30 mouse cellular contexts compared by ENCODE assay signal in genomic region chr17:25290411-25290810, GRCm38 (mm10). TPM values are rescaled to one million over a fixed set of nuclear protein-coding genes. Genes with fewer than 3 reads are reported as not detected.
A peak's percentile ranks its signal among the peaks of the same experiment; 100 is the strongest.
DNase-seq lines count a peak whose midpoint lies in the region; ATAC-seq and TF ChIP-seq lines count a peak whose summit lies in the region.
"Had no signal": no experiment of that assay in that cellular context is flagged by ENCODE, and none has a peak within 500 bp of the region (broad histone marks: within the 10 kb centered on the region; RNA-seq: fewer than 3 reads in every experiment).

No protein-coding gene starts in this region.

- TF ChIP-seq CTCF in MEL (IDR thresholded peaks at IDR 0.05 in 2 of 3, conservative IDR thresholded peaks at IDR 0.05 in 1 of 3; ENCODE audit: control insufficient read depth in 1 of 3, insufficient read depth in 1 of 3, low read depth in 2 of 3, low read length in 3 of 3, poor library complexity in 1 of 3, severe bottlenecking in 1 of 3) = peak in 2 of 3 experiments; percentile 39 to 43; a peak in 5 of 6 replicates
- peak; percentile 29; the same call in 1 of the 2 replicates for TF ChIP-seq CTCF in stomach, postnatal 0 days (IDR thresholded peaks at IDR 0.05; ENCODE audit: low read depth)

- no peaks in the 10 kb centered on the region for H3K27me3 ChIP-seq in liver, embryonic 11.5 days (replicated peaks; ENCODE audit: control insufficient read depth, insufficient read depth, low read length)
- H3K27me3 ChIP-seq in liver, embryonic 12.5 days (replicated peaks) = peaks cover 9% of the 10 kb centered on the region
- no peaks in the 10 kb centered on the region for H3K27me3 ChIP-seq in MEL (ENCODE audit: control insufficient read depth in 1 of 2, insufficient read depth in 2 of 2, low read length in 2 of 2)
- no peaks in the 10 kb centered on the region for H3K27me3 ChIP-seq in stomach, postnatal 0 days (ENCODE audit: control insufficient read depth, insufficient read depth, low read length)
- H3K27me3 ChIP-seq: heart, embryonic 15.5 days; hindbrain, embryonic 15.5 days; intestine, embryonic 15.5 days had no signal

- 32% methylated on average over 4 of the region's 4 CpGs for WGBS in liver, embryonic 11.5 days
- 24% methylated on average over 4 of the region's 4 CpGs for WGBS in liver, embryonic 12.5 days (ENCODE audit: insufficient replicate concordance)
- 21% methylated on average over 4 of the region's 4 CpGs for whole genome bisulfite sequencing in stomach, postnatal 0 days

- H3K4me1 ChIP-seq in liver, embryonic 11.5 days (replicated peaks; ENCODE audit: control insufficient read depth, insufficient read depth, low read length) = no peaks in the 10 kb centered on the region
- no peaks in the 10 kb centered on the region for H3K4me1 ChIP-seq in liver, embryonic 12.5 days
- H3K4me1 ChIP-seq in MEL (ENCODE audit: control insufficient read depth in 1 of 2, insufficient read depth in 2 of 2, low read length in 2 of 2) = peaks cover 16 to 17% of the 10 kb centered on the region in 2 experiments
- H3K4me1 ChIP-seq in stomach, postnatal 0 days (replicated peaks; ENCODE audit: control insufficient read depth, insufficient read depth) = no peaks in the 10 kb centered on the region
- H3K4me1 ChIP-seq: heart, embryonic 15.5 days; hindbrain, embryonic 15.5 days; intestine, embryonic 15.5 days; limb, embryonic 12.5 days had no signal

- ATAC-seq in liver, embryonic 11.5 days (replicated peaks; ENCODE audit: low FRiP score) = no peak
- no peak for ATAC-seq in liver, embryonic 12.5 days
- ATAC-seq in stomach, postnatal 0 days (ENCODE audit: low FRiP score, low TSS enrichment) = peak; percentile 38; the same call in 1 of the 2 replicates
- ATAC-seq: CD4-positive, CD25-positive, alpha-beta regulatory T cell, adult 4 months; forebrain, postnatal 0 days; intestine, embryonic 15.5 days had no signal

- DNase-seq in heart, adult 11 months = peak; percentile 86
- no peak for DNase-seq in heart, postnatal 36 days
- DNase-seq in liver, embryonic 11.5 days (ENCODE audit: low spot score) = no peak
- DNase-seq in MEL (ENCODE audit: low read depth, low spot score) = no peak
- DNase-seq in stomach, postnatal 0 days (ENCODE audit: low spot score) = no peak
- no peak for DNase-seq in left cerebral cortex, adult 18-20 months (ENCODE audit: low spot score in 2 of 2)
- DNase-seq: adrenal gland, postnatal 10 days; cerebellum, adult 18-20 months; cerebellum, postnatal 14 days; embryo, embryonic 11 days; forebrain, postnatal 0 days; heart, postnatal 4 days; midbrain, embryonic 14.5 days had no signal

- no peak overlapping the region for H3K27ac ChIP-seq in liver, embryonic 11.5 days (ENCODE audit: low read depth, low read length)
- no peak overlapping the region for H3K27ac ChIP-seq in liver, embryonic 12.5 days
- H3K27ac ChIP-seq in MEL (ENCODE audit: control insufficient read depth, low read depth, low read length) = no peak overlapping the region
- H3K27ac ChIP-seq in stomach, postnatal 0 days (replicated peaks) = no peak overlapping the region
- H3K27ac ChIP-seq: heart, embryonic 15.5 days; hindbrain, embryonic 15.5 days; intestine, embryonic 15.5 days; limb, embryonic 12.5 days had no signal

- no peak overlapping the region for H3K4me2 ChIP-seq in liver, embryonic 11.5 days
- H3K4me2 ChIP-seq in liver, embryonic 12.5 days = no peak overlapping the region
- H3K4me2 ChIP-seq in stomach, postnatal 0 days (replicated peaks; ENCODE audit: low read depth) = no peak overlapping the region
- H3K4me2 ChIP-seq: heart, embryonic 15.5 days; hindbrain, embryonic 15.5 days; intestine, embryonic 15.5 days; limb, embryonic 12.5 days had no signal

- H3K9ac ChIP-seq in liver, embryonic 11.5 days (ENCODE audit: low read depth, low read length) = 0 out of 2 replicates have a peak overlapping the region, but pooled peaks have one; percentile 18
- no peak overlapping the region for H3K9ac ChIP-seq in liver, embryonic 12.5 days
- no peak overlapping the region for H3K9ac ChIP-seq in MEL (ENCODE audit: control insufficient read depth, low read depth, low read length, poor library complexity, severe bottlenecking)
- H3K9ac ChIP-seq in stomach, postnatal 0 days (ENCODE audit: low read length) = no peak overlapping the region
- H3K9ac ChIP-seq: forebrain, postnatal 0 days; heart, embryonic 15.5 days; hindbrain, embryonic 15.5 days; intestine, embryonic 15.5 days; limb, embryonic 12.5 days had no signal

- TF ChIP-seq POLR2A in MEL (IDR thresholded peaks at IDR 0.05; ENCODE audit: control insufficient read depth in 1 of 2, insufficient read depth in 1 of 2, low read depth in 1 of 2, low read length in 2 of 2, poor library complexity in 1 of 2) = no peak

- H3K79me2 ChIP-seq in MEL (ENCODE audit: control insufficient read depth, insufficient read depth, low read length, poor library complexity) = no peaks in the 10 kb centered on the region

- H3K9me3 ChIP-seq in liver, embryonic 11.5 days (ENCODE audit: control insufficient read depth, low read length) = no peaks in the 10 kb centered on the region
- H3K9me3 ChIP-seq in liver, embryonic 12.5 days (replicated peaks) = no peaks in the 10 kb centered on the region
- no peaks in the 10 kb centered on the region for H3K9me3 ChIP-seq in MEL (replicated peaks; ENCODE audit: insufficient read depth, low read length)
- no peaks in the 10 kb centered on the region for H3K9me3 ChIP-seq in stomach, postnatal 0 days (ENCODE audit: control insufficient read depth, low read length)
- H3K9me3 ChIP-seq: G1E; heart, embryonic 15.5 days; hindbrain, embryonic 15.5 days; intestine, embryonic 15.5 days; limb, embryonic 12.5 days had no signal

- H3K4me3 ChIP-seq in liver, embryonic 11.5 days (ENCODE audit: low read depth, low read length) = no peak overlapping the region
- no peak overlapping the region for H3K4me3 ChIP-seq in liver, embryonic 12.5 days
- no peak overlapping the region for H3K4me3 ChIP-seq in MEL (ENCODE audit: control insufficient read depth in 1 of 2, insufficient read depth in 1 of 2, low read depth in 2 of 2, low read length in 2 of 2)
- H3K4me3 ChIP-seq in stomach, postnatal 0 days (ENCODE audit: low read depth, low read length) = no peak overlapping the region
- H3K4me3 ChIP-seq: heart, embryonic 15.5 days; hindbrain, embryonic 15.5 days; intestine, embryonic 15.5 days; limb, embryonic 12.5 days had no signal

- peak; percentile 29 for TF ChIP-seq RAD21 in MEL (IDR thresholded peaks at IDR 0.05; ENCODE audit: low read depth, low read length)

- H3K36me3 ChIP-seq in liver, embryonic 11.5 days (ENCODE audit: control insufficient read depth, insufficient read depth, low read length) = no peaks in the 10 kb centered on the region
- H3K36me3 ChIP-seq in liver, embryonic 12.5 days = no peaks in the 10 kb centered on the region
- peaks cover 0 to 18% of the 10 kb centered on the region in 2 experiments; a peak in 2 of 4 replicates for H3K36me3 ChIP-seq in MEL (ENCODE audit: control insufficient read depth in 1 of 2, insufficient read depth in 2 of 2, low read length in 2 of 2)
- H3K36me3 ChIP-seq in stomach, postnatal 0 days (ENCODE audit: control insufficient read depth, insufficient read depth, low read length) = no peaks in the 10 kb centered on the region
- H3K36me3 ChIP-seq: G1E; heart, embryonic 15.5 days; hindbrain, embryonic 15.5 days; intestine, embryonic 15.5 days; limb, embryonic 12.5 days had no signal

- TF ChIP-seq EP300 in MEL (IDR thresholded peaks at IDR 0.05; ENCODE audit: low read depth in 1 of 2, low read length in 2 of 2) = no peak
- no peak for TF ChIP-seq EP300 in stomach, postnatal 0 days (optimal IDR thresholded peaks at IDR 0.05)

- intact Hi-C loops in heart, postnatal 36 days (cut with DNase I) = no loop called here

RNA-seq across cellular contexts. Expression of gene Prss34, which starts 7.8 kb away (rescaled TPM):
- under 1 TPM; 0.22 to 0.25 TPM for total RNA-seq in heart, postnatal 36 days (2021)
- not detected in 2 replicates for polyA plus RNA-seq in liver, embryonic 11.5 days (2014; fragmentation: Nextera tagmentation; extraction: Ambion mirVana)
- polyA plus RNA-seq in liver, embryonic 12.5 days (2016; fragmentation: Nextera tagmentation; extraction: Ambion mirVana) = not detected in 2 replicates
- total RNA-seq in MEL (2012; rRNA removed) = not detected in 2 replicates
- not detected for polyA plus RNA-seq in MEL (2012; ENCODE audit: insufficient read depth in 1 of 2, insufficient read length in 2 of 2, low read depth in 1 of 2, low replicate concordance in 2 of 2, missing spikeins in 1 of 2)
- polyA plus RNA-seq in stomach, postnatal 0 days (2015; fragmentation: Nextera tagmentation; extraction: Ambion mirVana) = 0.50 and 0.52 TPM in 2 replicates
- not detected for total RNA-seq in left cerebral cortex, adult 18-20 months (2021)
- total RNA-seq: forebrain, postnatal 0 days; G1E; layer of hippocampus, adult 18-20 months; layer of hippocampus, postnatal 25 days; left cerebral cortex, postnatal 14 days; megakaryocyte-erythroid progenitor cell, adult 5-6 weeks had no signal
- polyA plus RNA-seq: CD4-positive, CD25-positive, alpha-beta regulatory T cell, adult 4 months; forebrain, postnatal 0 days; G1E; hindbrain, embryonic 15.5 days; limb, embryonic 12.5 days; midbrain, embryonic 14.5 days had no signal

RNA-seq across cellular contexts. Expression of gene Ube2i, which starts 16.0 kb away (rescaled TPM):
- total RNA-seq in heart, postnatal 36 days (2021) = 10 to 100 TPM; 84.3 to 95.1 TPM
- 621 and 624 TPM in 2 replicates for polyA plus RNA-seq in liver, embryonic 11.5 days (2014; fragmentation: Nextera tagmentation; extraction: Ambion mirVana)
- 437 and 442 TPM in 2 replicates for polyA plus RNA-seq in liver, embryonic 12.5 days (2016; fragmentation: Nextera tagmentation; extraction: Ambion mirVana)
- 457 and 464 TPM in 2 replicates for total RNA-seq in MEL (2012; rRNA removed)
- 100 to 1,000 TPM in 1 of 2 experiments, not detected in 1; 564 TPM for polyA plus RNA-seq in MEL (2012; ENCODE audit: insufficient read depth in 1 of 2, insufficient read length in 2 of 2, low read depth in 1 of 2, low replicate concordance in 2 of 2, missing spikeins in 1 of 2)
- polyA plus RNA-seq in stomach, postnatal 0 days (2015; fragmentation: Nextera tagmentation; extraction: Ambion mirVana) = 308 and 318 TPM in 2 replicates
- total RNA-seq in left cerebral cortex, adult 18-20 months (2021) = 100 to 1,000 TPM; 218 to 227 TPM

RNA-seq across cellular contexts. Expression of gene Prss28, which starts 18.0 kb away (rescaled TPM):
- total RNA-seq in heart, postnatal 36 days (2021) = not detected
- polyA plus RNA-seq in liver, embryonic 11.5 days (2014; fragmentation: Nextera tagmentation; extraction: Ambion mirVana) = not detected in 2 replicates
- not detected in 2 replicates for polyA plus RNA-seq in liver, embryonic 12.5 days (2016; fragmentation: Nextera tagmentation; extraction: Ambion mirVana)
- total RNA-seq in MEL (2012; rRNA removed) = not detected in 2 replicates
- polyA plus RNA-seq in MEL (2012; ENCODE audit: insufficient read depth in 1 of 2, insufficient read length in 2 of 2, low read depth in 1 of 2, low replicate concordance in 2 of 2, missing spikeins in 1 of 2) = not detected
- polyA plus RNA-seq in stomach, postnatal 0 days (2015; fragmentation: Nextera tagmentation; extraction: Ambion mirVana) = not detected in 2 replicates
- total RNA-seq in left cerebral cortex, adult 18-20 months (2021) = not detected
- total RNA-seq: adrenal gland, postnatal 10 days; forebrain, postnatal 0 days; gastrocnemius, adult 18-20 months; gastrocnemius, postnatal 4 days; heart, postnatal 4 days; layer of hippocampus, adult 18-20 months; layer of hippocampus, postnatal 25 days; left cerebral cortex, postnatal 14 days; megakaryocyte-erythroid progenitor cell, adult 5-6 weeks had no signal
- polyA plus RNA-seq: CD4-positive, CD25-positive, alpha-beta regulatory T cell, adult 4 months; embryonic facial prominence, embryonic 14.5 days; forebrain, postnatal 0 days; G1E; heart, embryonic 15.5 days; hindbrain, embryonic 15.5 days; intestine, embryonic 15.5 days; kidney, embryonic 16.5 days; limb, embryonic 12.5 days; liver, embryonic 16.5 days; midbrain, embryonic 14.5 days; neural tube, embryonic 11.5 days had no signal

RNA-seq across cellular contexts. Expression of gene Prss29, which starts 28.0 kb away (rescaled TPM):
- not detected for total RNA-seq in heart, postnatal 36 days (2021)
- polyA plus RNA-seq in liver, embryonic 11.5 days (2014; fragmentation: Nextera tagmentation; extraction: Ambion mirVana) = not detected in 2 replicates
- not detected in 2 replicates for polyA plus RNA-seq in liver, embryonic 12.5 days (2016; fragmentation: Nextera tagmentation; extraction: Ambion mirVana)
- not detected in 2 replicates for total RNA-seq in MEL (2012; rRNA removed)
- not detected for polyA plus RNA-seq in MEL (2012; ENCODE audit: insufficient read depth in 1 of 2, insufficient read length in 2 of 2, low read depth in 1 of 2, low replicate concordance in 2 of 2, missing spikeins in 1 of 2)
- not detected in 2 replicates for polyA plus RNA-seq in stomach, postnatal 0 days (2015; fragmentation: Nextera tagmentation; extraction: Ambion mirVana)
- not detected for total RNA-seq in left cerebral cortex, adult 18-20 months (2021)
- total RNA-seq: adrenal gland, postnatal 10 days; forebrain, postnatal 0 days; G1E; gastrocnemius, adult 18-20 months; gastrocnemius, postnatal 4 days; heart, postnatal 4 days; layer of hippocampus, adult 18-20 months; layer of hippocampus, postnatal 25 days; left cerebral cortex, postnatal 14 days; megakaryocyte-erythroid progenitor cell, adult 5-6 weeks had no signal
- polyA plus RNA-seq: CD4-positive, CD25-positive, alpha-beta regulatory T cell, adult 4 months; embryonic facial prominence, embryonic 14.5 days; forebrain, postnatal 0 days; G1E; heart, embryonic 15.5 days; hindbrain, embryonic 15.5 days; intestine, embryonic 15.5 days; kidney, embryonic 16.5 days; limb, embryonic 12.5 days; liver, embryonic 16.5 days; midbrain, embryonic 14.5 days; neural tube, embryonic 11.5 days had no signal

RNA-seq across cellular contexts. Expression of gene Baiap3, which starts 34.2 kb away (rescaled TPM):
- under 1 TPM; 0.42 to 0.43 TPM for total RNA-seq in heart, postnatal 36 days (2021)
- polyA plus RNA-seq in liver, embryonic 11.5 days (2014; fragmentation: Nextera tagmentation; extraction: Ambion mirVana) = 0.60 and 0.83 TPM in 2 replicates
- polyA plus RNA-seq in liver, embryonic 12.5 days (2016; fragmentation: Nextera tagmentation; extraction: Ambion mirVana) = 0.30 and 0.44 TPM in 2 replicates
- total RNA-seq in MEL (2012; rRNA removed) = 0.08 and 0.13 TPM in 2 replicates
- under 1 TPM in 1 of 2 experiments, not detected in 1; 0.14 TPM for polyA plus RNA-seq in MEL (2012; ENCODE audit: insufficient read depth in 1 of 2, insufficient read length in 2 of 2, low read depth in 1 of 2, low replicate concordance in 2 of 2, missing spikeins in 1 of 2)
- polyA plus RNA-seq in stomach, postnatal 0 days (2015; fragmentation: Nextera tagmentation; extraction: Ambion mirVana) = 1.2 and 1.3 TPM in 2 replicates
- 10 to 100 TPM; 17.5 to 18.7 TPM for total RNA-seq in left cerebral cortex, adult 18-20 months (2021)
- polyA plus RNA-seq: G1E had no signal
